Mouse (Mus musculus): ENCODE data around the gene Btbd11.

Btbd11 gene

DNA sequence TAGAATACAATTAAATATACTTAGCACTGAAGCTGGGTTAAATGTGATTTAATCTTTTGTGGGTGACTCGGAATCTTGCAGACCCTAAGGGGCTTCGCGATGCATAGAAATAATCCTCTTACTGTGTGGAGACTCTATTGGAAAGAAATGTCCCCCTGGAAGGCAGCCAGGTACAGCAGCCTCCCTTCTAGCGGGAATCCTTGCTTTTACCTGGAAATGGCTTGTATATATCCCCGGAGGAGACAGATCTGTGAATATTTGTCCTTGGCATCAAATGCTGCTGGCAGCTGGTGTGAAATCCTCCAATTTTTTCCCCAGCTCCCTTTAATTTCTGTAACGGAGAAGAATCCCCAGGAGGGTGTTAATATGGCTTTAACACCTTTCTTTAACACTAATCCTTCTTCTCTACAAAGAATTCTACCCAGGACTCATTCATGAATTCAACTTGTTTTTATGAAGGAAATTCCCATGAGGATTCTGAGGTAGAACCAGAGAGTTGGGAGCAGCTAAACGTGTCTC, 146.6 kb downstream of the Btbd11 start:
- DNase-seq, result no peak

- DNase-seq, result no peak
These were observed 151.6 kb downstream of the Btbd11 start for GRCm38 (mm10) chr10:85538051-85538753.

GRCm38 (mm10) chr10:85539510-85540120, 153.0 kb downstream of the Btbd11 start:
- no peak for DNase-seq

- DNase-seq, result no peak
These were observed 153.9 kb downstream of the Btbd11 start for GRCm38 (mm10) chr10:85540311-85541093.

DNA sequence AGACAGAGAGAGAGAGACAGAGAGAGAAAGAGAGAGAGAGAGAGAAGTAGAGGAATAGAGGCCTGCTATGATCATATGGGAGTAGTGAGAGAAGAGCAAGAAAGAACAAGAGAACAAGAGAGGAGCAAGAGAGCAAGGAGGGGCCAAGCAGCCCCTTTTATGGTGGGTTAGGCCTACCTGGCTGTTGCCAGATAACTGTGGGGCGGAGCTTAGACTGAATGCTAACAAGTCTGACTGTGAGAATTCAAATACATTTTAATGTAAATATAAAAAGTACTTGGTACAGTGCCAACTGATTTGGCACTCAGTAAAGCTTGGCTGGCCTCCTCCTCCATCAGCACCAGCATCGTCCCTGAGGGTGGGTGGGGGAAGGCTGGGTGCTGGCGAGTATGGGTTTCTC, 154.9 kb downstream of the Btbd11 start:
- no peak for DNase-seq

- no peak for DNase-seq
These were observed 155.4 kb downstream of the Btbd11 start for GRCm38 (mm10) chr10:85541892-85542630.

DNA sequence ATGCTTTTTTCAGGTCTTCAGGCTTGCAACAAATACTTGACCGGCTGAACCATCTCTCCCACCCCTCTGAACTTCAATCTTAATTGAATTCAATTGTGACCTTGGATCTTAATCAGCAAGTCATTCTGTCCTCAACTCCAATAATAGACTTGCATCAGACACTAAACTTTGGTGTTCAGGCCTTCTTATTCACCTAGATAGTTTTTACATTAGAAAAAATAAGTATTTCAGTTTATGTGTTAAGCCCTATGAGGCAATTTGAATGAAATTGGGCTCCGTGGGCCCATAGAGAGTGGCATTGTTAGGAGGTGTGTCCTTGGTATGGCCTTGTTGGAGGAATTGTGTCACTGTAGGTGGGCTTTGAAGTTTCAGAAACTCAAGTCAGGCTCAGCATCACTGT, 156.7 kb downstream of the Btbd11 start:
- no peak for DNase-seq

DNA sequence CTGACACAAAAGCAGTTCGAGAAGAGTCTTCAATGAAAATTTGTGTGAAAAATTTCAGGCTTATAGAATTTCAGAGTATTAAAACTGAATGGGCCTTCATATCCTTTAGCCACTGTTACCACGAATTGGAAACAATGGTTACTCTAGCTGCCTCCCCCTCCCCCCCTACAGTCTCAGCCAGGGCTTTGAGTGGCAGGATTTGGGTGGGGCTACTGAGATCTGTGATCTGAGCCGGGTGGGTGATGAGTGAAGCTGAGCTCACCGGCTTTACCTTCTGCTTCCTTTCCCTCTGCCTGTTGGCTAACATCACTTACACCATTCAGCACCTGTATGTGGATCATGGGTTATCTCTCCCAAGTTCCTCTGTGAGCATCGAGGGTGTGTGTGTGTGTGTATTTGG, 158.4 kb downstream of the Btbd11 start:
- DNase-seq, result no peak

GRCm38 (mm10) chr10:85555193-85555592, 168.6 kb downstream of the Btbd11 start:
- DNase-seq, result no peak

- no peak for DNase-seq
These were observed 174.8 kb downstream of the Btbd11 start for GRCm38 (mm10) chr10:85561418-85561817.

- no peak for DNase-seq
These were observed 184.8 kb downstream of the Btbd11 start for GRCm38 (mm10) chr10:85571456-85571855.

DNA sequence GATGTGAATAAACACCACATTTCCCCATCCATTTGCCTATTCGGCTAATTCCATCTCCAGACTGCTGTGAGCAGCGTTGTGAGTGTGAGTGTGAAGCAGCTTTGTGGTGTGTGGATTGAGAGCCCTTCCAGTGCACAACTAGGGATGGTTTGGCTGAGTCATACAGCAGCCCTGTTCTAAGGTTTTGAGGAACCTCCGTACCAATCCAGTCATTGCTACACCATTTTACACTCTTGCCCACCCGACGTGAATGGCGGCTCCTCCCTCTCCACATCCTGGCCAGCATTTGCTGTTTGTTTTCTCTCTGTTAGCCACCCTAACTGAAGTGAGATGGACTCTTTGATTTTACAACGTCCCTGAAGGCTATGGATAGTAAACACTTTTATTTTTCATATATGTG, 186.0 kb downstream of the Btbd11 start:
- no peak for DNase-seq

- no peak for DNase-seq
These were observed 191.3 kb downstream of the Btbd11 start for GRCm38 (mm10) chr10:85577891-85578420.

DNA sequence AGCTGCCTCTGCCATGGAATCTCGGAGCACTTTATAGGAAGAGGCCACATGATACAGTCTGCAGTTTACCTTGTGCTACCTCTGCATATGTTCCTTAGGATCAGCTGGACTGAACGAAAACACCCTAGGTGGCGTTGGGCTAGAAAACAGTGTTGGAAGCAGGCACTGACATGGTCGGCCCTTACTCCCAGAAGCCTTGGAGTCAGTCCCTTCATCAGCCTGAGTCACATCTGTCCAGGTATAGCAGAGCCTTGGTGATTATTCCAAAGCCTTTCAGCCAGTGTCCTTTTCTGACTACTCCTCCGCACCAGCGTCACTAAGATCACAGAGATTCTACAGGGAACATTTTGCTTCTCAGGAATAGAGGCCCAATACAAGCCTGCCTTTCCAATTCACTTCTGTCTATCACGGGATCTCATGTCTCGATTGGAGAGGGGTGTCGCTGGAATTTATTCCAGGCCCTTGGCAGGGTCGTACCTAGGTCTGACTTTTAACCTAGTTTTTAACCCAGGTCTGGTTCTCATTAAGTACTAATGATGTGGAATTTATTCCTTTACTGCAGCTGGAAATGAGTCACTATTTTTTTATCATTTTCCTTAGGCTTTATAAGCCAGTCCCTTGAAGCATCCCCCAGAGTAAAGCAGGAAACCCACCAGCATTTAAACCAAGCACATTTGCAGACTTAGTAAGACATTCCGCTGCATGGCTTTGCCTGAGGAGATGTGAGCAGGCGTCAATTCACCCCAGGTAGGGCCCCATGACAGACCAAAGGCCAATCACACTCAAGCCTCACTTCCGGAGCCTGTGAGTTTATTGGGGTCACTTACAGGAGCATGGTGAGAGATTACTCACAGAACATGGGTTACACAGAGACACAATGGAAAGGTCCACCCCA, 192.2 kb downstream of the Btbd11 start:
- no peak for DNase-seq

DNA sequence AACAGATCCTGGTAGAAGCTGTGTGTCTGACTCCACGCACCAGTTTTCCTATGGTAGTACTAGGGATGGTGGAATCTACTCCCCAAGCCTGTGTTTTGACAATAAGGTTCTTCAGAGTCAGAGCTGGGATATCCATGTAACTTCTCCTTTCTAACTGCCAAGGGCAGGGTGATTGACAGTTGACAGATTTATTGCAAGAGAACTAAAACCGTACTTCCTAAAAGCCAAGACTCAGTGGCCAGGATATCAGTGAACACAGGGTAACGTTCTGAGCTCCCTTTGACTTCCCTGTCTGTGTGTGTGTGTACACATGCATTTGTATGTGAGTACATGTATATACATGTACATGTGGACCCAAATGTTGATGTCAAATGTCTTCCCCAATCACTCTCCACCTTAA, 201.1 kb downstream of the Btbd11 start:
- no peak for DNase-seq

- peak; percentile 19 for DNase-seq
These were observed 203.4 kb downstream of the Btbd11 start for GRCm38 (mm10) chr10:85590043-85590442.

DNA sequence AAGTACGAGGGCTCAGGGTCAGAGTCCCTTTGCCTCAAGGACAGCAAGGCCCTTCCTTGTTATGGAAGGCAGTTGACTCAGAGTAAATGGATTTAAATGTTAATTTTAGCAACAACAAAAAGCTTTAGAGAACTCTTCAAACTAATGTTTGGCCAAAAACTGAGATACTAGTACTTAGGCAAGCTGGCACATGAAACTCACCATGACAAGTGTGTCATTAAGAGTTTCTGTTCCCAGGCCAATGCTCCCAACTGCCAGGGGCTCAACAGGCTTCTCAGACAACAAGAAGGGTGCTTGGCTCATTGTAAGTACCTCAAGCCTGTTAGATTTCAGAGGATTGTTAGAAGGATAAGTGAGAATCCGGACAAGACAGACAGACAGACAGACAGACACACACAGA, 204.7 kb downstream of the Btbd11 start:
- peak; percentile 56 for DNase-seq

DNA sequence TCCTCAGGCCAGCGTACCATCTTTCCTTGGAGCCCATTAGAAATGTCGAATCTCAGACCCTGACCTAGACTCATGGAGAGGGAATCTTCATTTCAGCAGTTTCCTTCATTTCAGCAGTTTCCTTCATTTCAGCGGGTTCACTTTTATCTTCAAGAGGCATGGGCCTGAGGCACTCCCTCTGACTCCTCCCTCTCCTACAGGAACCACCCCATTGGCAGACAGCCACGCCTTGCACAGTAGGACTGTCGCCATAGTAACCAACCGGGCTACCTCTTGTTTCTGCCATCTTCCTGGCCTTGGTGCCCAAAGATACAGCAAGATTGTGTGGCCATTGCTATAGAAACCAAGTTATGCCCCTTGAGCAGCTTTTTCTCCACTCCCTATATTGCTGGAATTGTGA, 205.4 kb downstream of the Btbd11 start:
- peak; percentile 36 for DNase-seq

DNA sequence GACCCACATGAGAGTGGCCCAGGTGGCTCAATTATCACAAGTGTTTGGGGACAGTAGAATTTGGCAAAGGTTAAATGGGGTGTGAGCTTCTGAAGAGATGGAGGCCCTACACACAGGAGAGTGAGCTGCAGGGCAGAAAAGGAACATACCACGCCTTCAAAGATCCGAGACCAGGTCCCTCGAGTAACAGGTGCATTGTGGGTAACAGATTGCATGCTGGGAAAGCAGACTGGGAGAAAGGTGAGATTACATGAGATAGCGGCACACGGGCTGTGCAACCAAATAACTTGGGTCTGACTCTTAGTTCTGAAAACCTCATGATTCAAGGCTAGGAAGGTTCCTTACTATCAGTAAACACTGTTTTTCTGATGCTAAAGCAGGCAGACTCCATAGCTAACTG, 209.7 kb downstream of the Btbd11 start:
- no peak for DNase-seq

- peak; percentile 44 for DNase-seq
These were observed 211.5 kb downstream of the Btbd11 start for GRCm38 (mm10) chr10:85598093-85598599.
